Mouse (Mus musculus) activated CD4-positive, CD25-positive, alpha-beta regulatory T cell, adult 9 weeks (primary cell): ENCODE results near the gene Lao1. TPM values are rescaled to one million over a fixed set of nuclear protein-coding genes. Genes with fewer than 3 reads are reported as not detected.

Experiments
- polyA plus RNA-seq: library from polyadenylated mRNA; unstranded; fragments of 100-300 nt; shearing (Covaris generic); gene quantifications from one replicate; pipeline ENCODE4 v1.2.1, GENCODE M21; 2017

Lao1 gene
- not detected for polyA plus RNA-seq

DNA sequence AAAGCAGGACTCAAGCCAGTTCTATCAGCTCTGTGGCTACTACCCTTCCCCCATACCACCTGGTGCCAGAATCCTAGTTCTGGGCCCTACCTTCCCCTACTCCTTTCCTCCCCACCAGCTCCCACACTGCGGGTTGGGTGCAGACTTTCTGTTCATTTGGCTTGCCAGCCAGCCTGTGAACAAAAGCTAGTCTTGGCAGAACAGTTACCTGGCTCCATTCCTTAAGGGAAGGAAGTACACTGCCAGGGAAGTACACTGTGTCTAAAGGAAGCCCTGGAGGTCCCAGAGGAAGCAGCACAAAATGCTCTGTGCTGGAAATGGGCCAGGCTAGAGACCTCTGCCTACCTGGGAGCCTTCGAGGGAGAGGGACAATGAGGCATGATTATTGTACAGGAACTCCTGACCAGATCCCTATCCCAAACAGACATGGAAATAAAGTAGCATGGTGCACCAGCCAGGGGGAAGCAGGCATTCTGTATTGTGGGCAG is at the start of gene Lao1:
Gene Lao1 (plus strand): TSS at position 438 of the 488 bp plus-strand sequence.

DNA sequence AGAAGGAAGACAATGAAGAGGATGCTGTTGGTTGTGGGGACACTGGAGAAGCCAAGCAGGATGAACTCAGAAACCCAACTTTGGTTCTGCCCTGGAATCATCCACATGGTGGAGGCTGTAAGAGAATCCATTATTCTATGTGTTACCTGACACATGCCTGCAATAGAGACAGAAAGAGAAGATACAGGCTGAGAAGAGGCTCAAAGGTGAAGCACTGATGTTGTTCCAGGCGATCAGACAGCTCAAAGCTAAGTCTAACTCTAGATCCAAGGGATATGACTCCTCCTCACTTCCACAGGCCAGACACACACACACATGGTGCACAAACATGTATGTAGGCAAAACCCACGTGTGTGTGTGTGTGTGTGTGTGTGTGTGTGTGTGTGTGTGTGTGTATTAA is 44.0 kb upstream of the Lao1 start, which contains the start of gene Olfr1329:
Gene Olfr1329 (minus strand): TSS at position 101 of the 400 bp plus-strand sequence.

GRCm38 (mm10) chr4:118938512-118938911 is 22.9 kb upstream of the Lao1 start, which contains the start of gene Olfr1328:
Olfr1328 (minus strand) TSS chr4:118938612.

Other genes starting within 250 kb of the Lao1 start
- not detected for gene Olfr1340, start 241.4 kb upstream of the Lao1 start, polyA plus RNA-seq
- gene Olfr1339, start 229.4 kb upstream of the Lao1 start, polyA plus RNA-seq: not detected
- gene Olfr1338, start 202.8 kb upstream of the Lao1 start, polyA plus RNA-seq: not detected
- not detected for gene Olfr1337, start 179.0 kb upstream of the Lao1 start, polyA plus RNA-seq
- gene Olfr1335, start 151.6 kb upstream of the Lao1 start, polyA plus RNA-seq: not detected
- gene Olfr1333, start 125.3 kb upstream of the Lao1 start, polyA plus RNA-seq: not detected
- gene Olfr1331, start 96.9 kb upstream of the Lao1 start, polyA plus RNA-seq: 0.09 TPM
- not detected for gene Olfr1330, start 73.0 kb upstream of the Lao1 start, polyA plus RNA-seq
- not detected for gene Olfr1329, start 44.1 kb upstream of the Lao1 start, polyA plus RNA-seq
- not detected for gene Olfr1328, start 23.0 kb upstream of the Lao1 start, polyA plus RNA-seq
- gene Slc2a1, start 147.1 kb downstream of the Lao1 start, polyA plus RNA-seq: 62.7 TPM
- 4.6 TPM for gene Zfp691, start 212.6 kb downstream of the Lao1 start, polyA plus RNA-seq
- 2.1 TPM for gene Ermap, start 228.4 kb downstream of the Lao1 start, polyA plus RNA-seq
- gene Svbp, start 233.7 kb downstream of the Lao1 start, polyA plus RNA-seq: 64.9 TPM